Mouse (Mus musculus): ENCODE data around the gene Rbbp9.

Rbbp9 gene

GRCm38 (mm10) chr2:144550529-144550928 is at the start of gene Rbbp9:
Rbbp9 (minus strand) TSS chr2:144550869.
- peak; percentile 80 to 81 for DNase-seq

DNA sequence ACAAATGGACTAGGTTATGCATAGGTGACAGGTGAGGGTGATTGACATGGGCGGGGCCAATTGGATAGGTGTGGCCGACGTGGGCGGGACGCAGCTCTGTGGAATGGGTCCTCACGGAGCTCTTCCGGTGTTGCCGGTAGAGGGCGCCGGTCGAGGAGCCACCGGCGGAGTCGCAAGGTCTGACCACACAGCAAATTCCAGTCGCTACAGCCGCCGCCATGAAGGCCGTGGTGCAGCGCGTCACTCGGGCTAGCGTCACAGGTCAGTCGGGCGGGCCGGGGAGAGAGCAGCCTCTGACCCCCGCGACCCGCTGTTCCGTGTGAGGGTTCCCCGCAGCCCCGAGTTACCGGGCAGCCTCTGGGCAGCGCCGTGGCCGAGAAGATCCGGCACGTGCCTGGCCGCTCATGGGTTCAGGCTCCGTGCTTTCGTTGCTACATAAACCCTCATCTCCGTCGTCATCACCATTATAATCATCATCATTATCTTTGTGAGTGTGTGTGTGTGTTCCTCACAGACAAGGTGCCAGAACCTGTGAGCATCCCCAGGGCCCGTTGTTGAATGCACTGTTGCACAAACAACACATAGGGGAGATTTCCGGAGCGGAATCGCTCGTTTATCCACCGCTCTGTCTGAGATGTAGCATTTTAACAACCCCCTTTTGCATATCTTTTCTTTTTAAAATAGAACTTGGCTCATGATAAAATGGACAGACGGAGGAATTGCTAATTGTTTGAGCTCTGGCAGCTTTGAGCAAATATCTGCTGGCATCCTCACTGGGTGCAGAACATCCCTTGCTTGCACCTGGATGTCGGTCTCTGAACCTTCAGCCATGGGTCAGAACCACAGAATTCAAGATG is 49.4 kb upstream of the Rbbp9 start, which contains the start of gene Dtd1:
Gene Dtd1 (plus strand): TSS at position 67 of the 857 bp plus-strand sequence.
- DNase-seq: peak; percentile 96

- DNase-seq: no peak
Measured at GRCm38 (mm10) chr2:144598006-144598405, 47.3 kb upstream of the Rbbp9 start.

DNA sequence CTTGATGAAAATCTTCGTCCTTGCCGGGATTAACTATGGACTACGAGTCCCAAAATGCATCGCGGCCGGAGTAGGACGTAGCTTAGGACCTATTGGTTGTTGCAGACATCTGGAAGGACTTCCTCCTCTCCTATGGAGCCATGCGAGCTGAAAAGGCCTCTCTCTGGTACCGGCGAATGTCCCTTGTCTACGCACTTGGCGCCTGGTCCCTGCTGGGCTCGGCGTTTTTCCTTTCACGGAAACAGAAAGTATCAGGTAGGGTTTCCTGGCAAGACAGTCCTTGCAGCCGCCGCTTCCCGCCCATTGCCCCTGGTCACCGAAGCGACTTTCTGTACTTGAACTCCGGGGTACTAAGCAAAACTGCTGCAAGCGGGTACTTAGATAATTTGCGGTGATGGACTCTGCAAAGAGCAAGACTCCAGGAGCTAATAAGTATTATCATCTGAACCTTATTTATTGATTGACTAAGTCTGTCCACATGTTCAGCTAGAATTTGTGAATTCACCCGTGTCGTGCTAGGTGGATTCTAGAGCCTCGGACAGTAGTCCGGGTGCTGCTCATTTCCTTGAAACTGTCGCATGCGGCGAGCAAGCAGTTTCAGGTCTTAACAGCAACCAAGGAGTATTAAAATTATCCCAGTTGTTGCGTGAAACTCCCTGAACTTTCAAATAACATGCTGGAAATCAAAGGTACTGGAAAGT is 43.4 kb upstream of the Rbbp9 start, which contains the start of gene Smim26:
Gene Smim26 (plus strand): TSS at position 104 of the 701 bp plus-strand sequence.
- DNase-seq: peak; percentile 82 to 86

DNA sequence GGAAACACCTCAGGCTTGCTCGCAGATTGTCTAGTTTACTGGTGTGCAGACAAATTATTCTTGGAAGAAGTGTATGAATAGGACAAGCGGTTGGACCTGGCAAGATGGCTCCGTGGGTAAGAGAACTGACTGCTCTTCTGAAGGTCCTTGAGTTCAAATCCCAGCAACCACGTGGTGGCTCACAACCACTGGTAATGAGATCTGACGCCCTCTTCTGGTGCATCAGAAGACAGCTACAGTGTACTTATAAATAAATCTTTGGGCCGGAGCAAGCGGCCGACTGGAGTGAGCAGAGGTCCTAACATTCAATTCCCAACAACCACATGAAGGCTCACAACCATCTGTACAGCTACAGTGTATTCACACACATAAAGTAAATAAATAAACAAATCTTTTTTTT is 42.4 kb upstream of the Rbbp9 start:
- DNase-seq: peak; percentile 6 to 14

DNA sequence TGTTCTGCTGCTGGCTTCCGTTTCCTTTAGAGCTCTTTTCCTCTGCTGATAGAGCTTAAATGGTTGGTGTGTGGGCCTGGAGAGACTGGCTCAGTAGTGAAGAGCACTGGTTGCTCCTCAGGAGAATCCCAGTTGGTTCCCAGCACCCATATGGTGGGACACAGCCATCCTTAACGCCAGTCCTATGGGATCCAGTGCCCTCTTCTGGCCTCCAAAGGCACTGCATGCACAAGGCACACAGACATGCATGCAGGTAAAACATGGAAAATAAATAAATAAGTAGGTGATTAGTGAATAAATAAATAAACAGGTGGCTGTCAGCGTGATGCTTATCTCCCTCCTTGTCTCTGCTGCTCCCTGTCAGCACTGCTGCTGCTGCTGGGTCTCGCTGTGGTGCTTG is 38.1 kb upstream of the Rbbp9 start:
- DNase-seq: peak; percentile 10 to 11

GRCm38 (mm10) chr2:144555820-144556552 is 5.3 kb upstream of the Rbbp9 start, which contains the start of gene Sec23b:
Sec23b (plus strand) TSS chr2:144556229.
- peak; percentile 97 for DNase-seq

GRCm38 (mm10) chr2:144555286-144555819 is 4.7 kb upstream of the Rbbp9 start:
- DNase-seq: no peak

GRCm38 (mm10) chr2:144553905-144554304 is 3.2 kb upstream of the Rbbp9 start:
- no peak for DNase-seq

GRCm38 (mm10) chr2:144547559-144547958 is 3.1 kb downstream of the Rbbp9 start:
- no peak for DNase-seq

DNA sequence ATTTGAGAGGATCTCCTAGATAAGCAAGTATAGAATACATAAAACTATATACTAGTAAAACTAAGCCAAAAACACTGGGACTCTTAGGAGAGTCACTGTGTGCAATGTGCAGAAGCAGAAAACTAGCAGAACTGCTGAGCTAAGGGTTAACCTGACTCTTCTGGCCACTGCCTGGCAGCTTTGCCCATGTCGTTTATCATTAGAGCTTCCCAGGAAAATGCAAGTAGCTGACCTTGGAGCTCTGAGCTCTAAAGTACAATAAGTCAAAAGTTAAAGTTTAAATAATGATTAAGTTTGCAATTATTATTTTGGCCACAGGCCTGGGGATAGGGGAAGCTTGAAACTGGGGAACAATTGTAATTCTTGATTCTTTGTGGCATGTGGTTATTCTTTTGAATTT is 5.2 kb downstream of the Rbbp9 start:
- no peak for DNase-seq

GRCm38 (mm10) chr2:144545061-144545460 is 5.6 kb downstream of the Rbbp9 start:
- DNase-seq: no peak

- DNase-seq: no peak
Measured at GRCm38 (mm10) chr2:144544630-144545029, 6.0 kb downstream of the Rbbp9 start.

GRCm38 (mm10) chr2:144543670-144544069 is 7.0 kb downstream of the Rbbp9 start:
- no peak for DNase-seq

DNA sequence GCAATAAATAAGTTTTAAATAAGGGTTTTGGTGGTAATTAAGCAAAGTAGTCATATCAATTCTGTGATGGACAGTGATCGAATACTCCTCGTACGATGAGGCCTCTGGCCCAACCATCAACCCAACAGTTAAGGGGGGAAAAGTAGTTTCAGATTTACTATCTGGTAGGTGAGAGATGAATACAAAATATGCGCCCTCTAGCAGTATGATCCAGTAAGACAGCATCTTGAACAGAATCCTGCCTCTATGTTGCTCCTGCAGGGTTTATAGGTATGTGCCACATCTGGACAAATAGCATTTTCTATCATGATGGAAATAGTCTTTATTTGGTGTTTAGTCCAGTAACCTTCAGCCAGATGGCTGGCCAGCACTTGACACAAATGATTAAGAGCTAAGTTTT is 9.4 kb downstream of the Rbbp9 start:
- no peak for DNase-seq

GRCm38 (mm10) chr2:144537123-144537522 is 13.5 kb downstream of the Rbbp9 start:
- no peak for DNase-seq

DNA sequence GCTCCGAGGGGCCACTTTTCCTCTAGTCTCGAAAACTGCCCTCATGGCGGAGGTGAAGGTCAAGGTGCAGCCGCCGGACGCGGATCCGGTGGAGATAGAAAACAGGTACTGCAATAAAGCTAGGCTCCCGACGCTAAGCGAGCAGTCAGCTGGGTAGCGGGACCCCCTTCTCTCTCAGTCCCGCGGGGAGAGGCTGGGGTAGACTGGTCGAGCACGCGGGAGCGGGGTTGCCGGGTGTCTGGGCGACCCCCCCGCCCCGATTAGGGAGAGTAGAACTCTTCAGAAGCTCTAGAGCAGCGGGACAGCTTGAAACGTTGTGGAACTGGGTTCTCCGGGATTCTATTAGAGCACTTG is 22.9 kb downstream of the Rbbp9 start:
- no peak for DNase-seq

DNA sequence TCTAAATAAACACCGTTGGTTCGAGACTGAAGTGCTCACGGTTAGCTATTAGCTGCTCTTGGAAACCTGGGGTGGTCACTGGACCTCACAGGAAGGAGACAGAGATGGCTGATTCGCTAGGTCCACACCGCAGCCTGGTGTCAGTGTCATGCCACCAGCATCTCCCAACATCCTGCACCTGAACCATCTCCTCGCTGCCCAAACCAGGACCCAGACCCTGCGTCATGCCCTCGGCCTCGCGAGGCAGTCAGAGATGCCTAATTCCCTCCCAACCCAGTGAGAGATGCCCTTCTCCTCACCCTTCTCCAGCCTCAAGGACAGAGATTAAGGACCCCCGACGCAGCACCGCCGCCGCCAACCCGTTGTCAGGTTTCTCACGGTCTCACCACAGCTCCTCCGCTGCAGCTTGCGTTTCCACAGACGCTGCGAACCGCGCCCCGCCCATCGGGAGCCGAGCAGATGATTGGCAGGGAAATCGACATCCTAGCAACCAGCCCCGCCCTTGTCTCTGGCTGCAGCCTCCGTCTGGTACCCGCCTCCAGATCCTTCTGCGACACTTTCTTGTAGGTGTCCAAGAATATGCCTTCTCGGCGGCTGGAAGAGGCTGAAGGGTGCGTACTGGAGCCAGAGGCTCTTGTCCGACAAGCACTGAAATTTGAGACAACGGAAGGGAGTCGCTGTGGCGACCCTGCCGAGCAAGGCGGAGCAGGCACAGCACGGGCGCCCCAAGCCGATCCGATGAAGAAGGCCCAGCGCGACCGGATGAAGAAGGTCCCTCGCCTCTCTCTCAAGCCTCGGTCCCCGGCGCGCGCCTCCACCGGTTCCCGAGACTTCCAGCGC is 23.5 kb downstream of the Rbbp9 start, which contains the start of the genes Dzank1 and Polr3f:
Gene Dzank1 (minus strand): TSS at position 434 of the 840 bp plus-strand sequence.
Gene Polr3f (plus strand): TSS at position 738 of the 840 bp plus-strand sequence.
- DNase-seq: peak; percentile 97 to 98

- peak; percentile 20 to 22 for DNase-seq
Measured at GRCm38 (mm10) chr2:144525856-144526255, 24.8 kb downstream of the Rbbp9 start.

- no peak for DNase-seq
Measured at GRCm38 (mm10) chr2:144519772-144520171, 30.9 kb downstream of the Rbbp9 start.

DNA sequence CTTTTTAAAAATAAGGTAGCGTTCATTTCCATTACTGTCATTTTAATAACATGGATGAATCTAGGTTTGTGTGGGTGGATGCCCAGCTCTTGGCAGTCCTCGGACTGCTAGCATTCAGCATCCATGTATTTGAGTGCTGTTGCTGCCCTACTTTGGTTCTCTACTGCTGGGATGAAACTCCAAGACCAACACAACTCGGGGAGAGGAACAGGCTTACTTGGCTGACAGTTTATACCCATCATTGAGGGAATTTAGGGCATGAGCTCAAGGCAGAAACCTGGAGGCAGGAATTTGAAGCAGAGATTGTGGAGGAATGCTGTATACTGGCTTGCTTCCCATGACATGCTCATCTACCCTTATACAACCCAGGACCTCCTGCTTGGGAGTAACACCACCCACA is 36.0 kb downstream of the Rbbp9 start:
- DNase-seq: no peak

GRCm38 (mm10) chr2:144502134-144502533 is 48.5 kb downstream of the Rbbp9 start:
- DNase-seq: peak; percentile 41
